Mouse (Mus musculus) erythroblast, adult 5-6 weeks (primary cell): ENCODE results near the gene Tmem88. TPM values are rescaled to one million over a fixed set of nuclear protein-coding genes. Genes with fewer than 3 reads are reported as not detected.

Experiments used
- ATAC-seq: replicated peaks from 2 replicates; pipeline ENCODE4 v1.8.0; 2016; ENCODE audit warnings: moderate number of reproducible peaks, mild to moderate bottlenecking, moderate TSS enrichment, inconsistent platforms; ENCODE audit not compliant: poor library complexity, low FRiP score, severe bottlenecking
- total RNA-seq, 2 experiments: library from RNA; stranded (forward) in 1 of 2; stranded (reverse) in 1 of 2; fragments of 150-400 nt in 1 of 2; fragments of 200-764, 138-1000 nt in 1 of 2; gene quantifications; 2 replicates each; pipeline versions ENCODE4 v1.2.3 to v1.2.4; 2015 to 2017; ENCODE audit warnings: low replicate concordance in 2 of 2

The Tmem88 gene
- total RNA-seq, 2 experiments from 2014 or later, result not detected

- no peak for ATAC-seq
Observed at GRCm38 (mm10) chr11:69406867-69407723, 9.1 kb upstream of the Tmem88 start.

GRCm38 (mm10) chr11:69406282-69406681 is 8.2 kb upstream of the Tmem88 start:
- no peak for ATAC-seq

GRCm38 (mm10) chr11:69405397-69406200 is 7.6 kb upstream of the Tmem88 start:
- no peak for ATAC-seq

- no peak for ATAC-seq
Observed at GRCm38 (mm10) chr11:69404595-69405396, 6.8 kb upstream of the Tmem88 start.

- no peak for ATAC-seq
Observed at GRCm38 (mm10) chr11:69403691-69404594, 5.9 kb upstream of the Tmem88 start.

- ATAC-seq, result no peak
Observed at GRCm38 (mm10) chr11:69401987-69402386, 4.0 kb upstream of the Tmem88 start.

GRCm38 (mm10) chr11:69401210-69401637 is 3.2 kb upstream of the Tmem88 start:
- ATAC-seq, result peak; percentile 84

GRCm38 (mm10) chr11:69400083-69400850 is 2.2 kb upstream of the Tmem88 start:
- ATAC-seq, result no peak

GRCm38 (mm10) chr11:69399201-69400082 is 1.4 kb upstream of the Tmem88 start:
- no peak for ATAC-seq

- no peak for ATAC-seq
Observed at GRCm38 (mm10) chr11:69398486-69399200, 609 bp upstream of the Tmem88 start.

- no peak for ATAC-seq
Observed at GRCm38 (mm10) chr11:69397581-69398057, 415 bp downstream of the Tmem88 start.

GRCm38 (mm10) chr11:69396772-69397171 is 1.3 kb downstream of the Tmem88 start:
- no peak for ATAC-seq

GRCm38 (mm10) chr11:69395634-69396373 is 2.2 kb downstream of the Tmem88 start:
- ATAC-seq, result peak; percentile 87

GRCm38 (mm10) chr11:69395235-69395633 is 2.8 kb downstream of the Tmem88 start, which contains the start of the genes Naa38 and Cyb5d1:
TSS of gene Naa38 (plus strand) at chr11:69395487.
TSS of gene Cyb5d1 (minus strand) at chr11:69395631.
- ATAC-seq, result peak; percentile 80

GRCm38 (mm10) chr11:69394591-69395167 is 3.4 kb downstream of the Tmem88 start:
- peak; percentile 5 for ATAC-seq
